Comparison of ENCODE assay signal across 7 mouse cellular contexts in genomic region chr6:25690284-25690605, GRCm38 (mm10). TPM values are rescaled to one million over a fixed set of nuclear protein-coding genes. Genes with fewer than 3 reads are reported as not detected.
A peak's percentile ranks its signal among the peaks of the same experiment; 100 is the strongest.
DNase-seq lines count a peak whose midpoint lies in the region; ATAC-seq lines count a peak whose summit lies in the region.

No protein-coding gene starts in this region.

- peaks cover 19% of the 10 kb centered on the region for H3K4me1 ChIP-seq in megakaryocyte, embryonic 14.5 days
- H3K4me1 ChIP-seq in hindbrain, embryonic 10.5 days (replicated peaks) = peaks cover 14% of the 10 kb centered on the region
- H3K4me1 ChIP-seq in neural tube, embryonic 13.5 days (replicated peaks) = peaks cover 27% of the 10 kb centered on the region

- H3K9me3 ChIP-seq in megakaryocyte, embryonic 14.5 days = peaks cover 13% of the 10 kb centered on the region
- no peaks in the 10 kb centered on the region for H3K9me3 ChIP-seq in hindbrain, embryonic 10.5 days
- H3K9me3 ChIP-seq in neural tube, embryonic 13.5 days = no peaks in the 10 kb centered on the region

- peak overlapping the region; percentile 91 for H3K4me3 ChIP-seq in megakaryocyte, embryonic 14.5 days (replicated peaks)
- peak overlapping the region; percentile 71 for H3K4me3 ChIP-seq in hindbrain, embryonic 10.5 days
- peak overlapping the region; percentile 59 for H3K4me3 ChIP-seq in neural tube, embryonic 13.5 days

- H3K9ac ChIP-seq in neural tube, embryonic 13.5 days = peak overlapping the region; percentile 73

- peak overlapping the region; percentile 96 for H3K4me2 ChIP-seq in neural tube, embryonic 13.5 days

- WGBS in hindbrain, embryonic 10.5 days = 1% methylated on average over 5 of the region's 5 CpGs
- 2% methylated on average over 5 of the region's 5 CpGs for WGBS in neural tube, embryonic 13.5 days

- no peak for ATAC-seq in megakaryocyte, adult 5-6 weeks (ENCODE audit: poor library complexity, severe bottlenecking)
- ATAC-seq in neural tube, embryonic 13.5 days (ENCODE audit: low read depth) = peak; percentile 66
- ATAC-seq in activated CD4-positive, CD25-positive, alpha-beta regulatory T cell, adult 4 months = no peak

- H3K27ac ChIP-seq in hindbrain, embryonic 10.5 days = peak overlapping the region; percentile 84
- peak overlapping the region; percentile 75 for H3K27ac ChIP-seq in neural tube, embryonic 13.5 days (replicated peaks)

- peaks cover 32% of the 10 kb centered on the region for H3K27me3 ChIP-seq in megakaryocyte, embryonic 14.5 days (replicated peaks)
- H3K27me3 ChIP-seq in hindbrain, embryonic 10.5 days (ENCODE audit: insufficient read depth, poor library complexity, severe bottlenecking) = peaks cover 25% of the 10 kb centered on the region
- H3K27me3 ChIP-seq in neural tube, embryonic 13.5 days = peaks cover 23% of the 10 kb centered on the region

- intact Hi-C loops in left cerebral cortex, postnatal 25 days (cut with DNase I) = no loop called here

- no peaks in the 10 kb centered on the region for H3K36me3 ChIP-seq in megakaryocyte, embryonic 14.5 days (replicated peaks; ENCODE audit: low read length)
- no peaks in the 10 kb centered on the region for H3K36me3 ChIP-seq in hindbrain, embryonic 10.5 days
- no peaks in the 10 kb centered on the region for H3K36me3 ChIP-seq in neural tube, embryonic 13.5 days

- peak; percentile 49 to 59 for DNase-seq in cerebellum, postnatal 25 days
- DNase-seq in hindbrain, embryonic 10.5 days (ENCODE audit: low spot score) = peak; percentile 66
- DNase-seq in left cerebral cortex, postnatal 25 days (ENCODE audit: low spot score in 2 of 2) = peak; percentile 55 to 67

RNA-seq across cellular contexts. Expression of gene Gpr37, which starts 0.3 kb away (rescaled TPM):
- 0.32 TPM in 1 of 2 replicates, not detected in the other for polyA plus RNA-seq in megakaryocyte, embryonic 14.5 days (2012; ENCODE audit: insufficient read depth, low replicate concordance)
- total RNA-seq in megakaryocyte, adult 5-6 weeks (2015) = not detected in 2 replicates
- total RNA-seq in megakaryocyte, adult 5-6 weeks (2017) = not detected in 2 replicates
- 0.95 and 4.2 TPM in 2 replicates for polyA plus RNA-seq in hindbrain, embryonic 10.5 days (2016; fragmentation: Nextera tagmentation; extraction: Ambion mirVana)
- total RNA-seq in left cerebral cortex, postnatal 25 days (2021) = 10 to 100 TPM; 12.8 to 16.9 TPM
- polyA plus RNA-seq in neural tube, embryonic 13.5 days (2015; fragmentation: Nextera tagmentation; extraction: Ambion mirVana) = 7.6 and 8.5 TPM in 2 replicates
- polyA plus RNA-seq in activated CD4-positive, CD25-positive, alpha-beta regulatory T cell, adult 4 months (2017; shearing (Covaris generic)) = not detected
